Mouse (Mus musculus) heart, postnatal 0 days (tissue): ENCODE results near the gene Nup93.

ENCODE experiments used
- CTCF ChIP-seq: IDR thresholded peaks from 2 replicates; pipeline ENCODE4 v1.5.1; 2016; ENCODE audit warnings: antibody characterized with exemption, control low read depth, low read depth
- EP300 ChIP-seq: IDR thresholded peaks from 2 replicates; pipeline ENCODE4 v1.6.1; 2016; ENCODE audit warnings: antibody characterized with exemption, low read depth

DNA sequence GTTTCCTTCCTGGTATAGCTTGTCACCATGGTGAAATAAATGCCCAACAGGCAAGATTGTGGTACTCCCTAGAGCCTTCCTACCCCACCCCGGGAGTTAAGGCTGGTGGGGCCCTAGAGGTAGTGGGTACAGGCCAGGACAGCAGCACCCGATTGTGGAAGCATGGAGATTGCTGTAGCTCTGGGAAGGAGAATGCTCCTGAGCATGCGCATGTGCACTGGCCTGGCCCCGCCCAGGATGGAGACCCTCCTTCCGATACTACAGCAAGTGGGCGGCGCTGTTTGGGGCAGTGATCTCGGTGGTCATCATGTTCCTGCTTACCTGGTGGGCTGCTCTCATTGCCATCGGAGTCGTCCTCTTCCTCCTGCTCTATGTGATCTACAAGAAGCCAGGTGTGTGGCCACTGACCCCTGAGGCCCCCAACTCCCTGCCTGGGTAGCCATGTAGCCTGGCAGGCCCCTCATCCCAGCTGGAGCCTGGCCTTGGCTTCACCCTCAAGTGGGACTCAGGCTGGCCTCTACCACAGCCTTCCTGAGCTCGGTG, 129.5 kb downstream of the Nup93 start:
- no peak for TF ChIP-seq CTCF
- TF ChIP-seq EP300 = no peak
